Mouse (Mus musculus) ovary, postnatal 10 days (tissue): ENCODE data around the gene Cnnm4.

Experiments used
- DNase-seq: peaks from one replicate; pipeline ENCODE4 v3.0.0; 2022; ENCODE audit warnings: low spot score

The Cnnm4 gene

GRCm38 (mm10) chr1:36545382-36545781 is 74.0 kb downstream of the Cnnm4 start:
- no peak for DNase-seq

- no peak for DNase-seq
Measured at GRCm38 (mm10) chr1:36545845-36546600, 74.6 kb downstream of the Cnnm4 start.

- peak; percentile 91 for DNase-seq
Measured at GRCm38 (mm10) chr1:36546888-36547471, 75.6 kb downstream of the Cnnm4 start, which contains the start of gene Ankrd39. Gene Ankrd39 (minus strand): TSS chr1:36547445.

- DNase-seq, result no peak
Measured at GRCm38 (mm10) chr1:36547981-36548598, 76.7 kb downstream of the Cnnm4 start.

- no peak for DNase-seq
Measured at GRCm38 (mm10) chr1:36548771-36549170, 77.4 kb downstream of the Cnnm4 start.

GRCm38 (mm10) chr1:36549491-36549890 is 78.1 kb downstream of the Cnnm4 start:
- no peak for DNase-seq

- no peak for DNase-seq
Measured at GRCm38 (mm10) chr1:36550075-36550863, 78.8 kb downstream of the Cnnm4 start.

- no peak for DNase-seq
Measured at GRCm38 (mm10) chr1:36551904-36552303, 80.5 kb downstream of the Cnnm4 start.

GRCm38 (mm10) chr1:36552506-36552905 is 81.1 kb downstream of the Cnnm4 start:
- no peak for DNase-seq

GRCm38 (mm10) chr1:36554633-36555399 is 83.4 kb downstream of the Cnnm4 start:
- no peak for DNase-seq

GRCm38 (mm10) chr1:36555798-36556395 is 84.5 kb downstream of the Cnnm4 start:
- DNase-seq, result no peak

- DNase-seq, result peak; percentile 91
Measured at GRCm38 (mm10) chr1:36556553-36557456, 85.4 kb downstream of the Cnnm4 start.

- peak; percentile 89 for DNase-seq
Measured at GRCm38 (mm10) chr1:36557457-36558011, 86.1 kb downstream of the Cnnm4 start.
